Mouse (Mus musculus) left cerebral cortex, adult 2 months (tissue): Measurements from ENCODE around the gene Slc25a39. TPM values are rescaled to one million over a fixed set of nuclear protein-coding genes. Genes with fewer than 3 reads are reported as not detected.

ENCODE experiments used
- DNase-seq, 2 experiments: peaks; one replicate each; pipeline ENCODE4 v3.0.0; 2021 to 2022; ENCODE audit warnings: low spot score in 2 of 2, mixed read lengths in 1 of 2; ENCODE audit errors: extremely low spot score in 1 of 2
- H3K27ac ChIP-seq: fragments of 200-600 bp; 2 replicates; pipeline ENCODE4 v1.8.1; 2022
- H3K4me3 ChIP-seq: fragments of 200-600 bp; 2 replicates; pipeline ENCODE4 v1.8.1; 2022
- CTCF ChIP-seq: fragments of 200-600 bp; IDR thresholded peaks from 2 replicates; pipeline ENCODE4 v1.8.1; 2022; ENCODE audit warnings: antibody characterized with exemption, mild to moderate bottlenecking, moderate library complexity
- intact Hi-C: fragments of 180-260 bp; cut with DNase I; formaldehyde crosslinking; loops from one replicate; pipeline ENCODE4 v1.15.1; 2025
- total RNA-seq, 2 experiments: library from RNA; stranded (reverse); gene quantifications; 2 replicates each; pipeline ENCODE4 v1.2.3; 2021

Slc25a39 gene
- total RNA-seq, 2 experiments from 2014 or later, result 65.7 to 68.6 TPM

DNA sequence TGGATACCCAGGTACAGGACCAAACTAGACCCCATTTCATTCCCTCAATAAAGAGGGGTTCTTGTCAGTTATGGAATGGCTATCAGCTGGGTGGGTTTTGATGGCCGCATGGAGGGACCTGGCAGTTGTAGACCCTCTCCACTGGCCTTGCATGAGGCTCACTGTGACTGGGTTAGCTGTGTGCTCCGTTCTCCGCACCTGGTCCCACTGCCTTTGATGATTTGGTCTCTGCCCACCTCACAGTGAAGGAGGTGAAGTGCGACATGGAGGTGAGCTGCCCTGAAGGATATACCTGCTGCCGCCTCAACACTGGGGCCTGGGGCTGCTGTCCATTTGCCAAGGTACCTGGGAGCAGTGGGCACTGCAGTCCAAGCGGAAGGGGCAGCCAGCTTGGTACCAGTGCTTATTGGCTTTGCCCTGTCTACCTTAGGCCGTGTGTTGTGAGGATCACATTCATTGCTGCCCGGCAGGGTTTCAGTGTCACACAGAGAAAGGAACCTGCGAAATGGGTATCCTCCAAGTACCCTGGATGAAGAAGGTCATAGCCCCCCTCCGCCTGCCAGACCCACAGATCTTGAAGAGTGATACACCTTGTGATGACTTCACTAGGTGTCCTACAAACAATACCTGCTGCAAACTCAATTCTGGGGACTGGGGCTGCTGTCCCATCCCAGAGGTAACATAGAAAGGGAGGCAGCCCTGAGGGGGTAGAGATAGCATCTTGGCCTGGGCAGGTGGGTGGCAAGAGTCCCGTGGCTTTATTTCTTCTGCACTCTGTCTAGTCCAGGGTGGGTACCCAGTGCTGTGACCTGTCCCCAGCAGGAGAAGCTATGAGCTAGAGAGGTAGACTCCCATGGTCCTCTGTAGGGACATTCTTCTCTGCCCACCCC lies 27.3 kb upstream of the Slc25a39 start:
- DNase-seq, result no peak
- H3K4me3 ChIP-seq, result no peak overlapping the region
- no peak overlapping the region for H3K27ac ChIP-seq
- intact Hi-C loops, result loop anchor here (10.0 kb wide), 1 partner anchor 240 kb away; no protein-coding TSS in a partner anchor
- TF ChIP-seq CTCF, result no peak

GRCm38 (mm10) chr11:102434406-102434805 lies 26.7 kb upstream of the Slc25a39 start:
- intact Hi-C loops, result loop anchor here (10.0 kb wide), 1 partner anchor 240 kb away; no protein-coding TSS in a partner anchor
- TF ChIP-seq CTCF, result peak; percentile 92
- Histone ChIP-seq H3K4me3 (no peak overlapping the region), H3K27ac (no peak overlapping the region)
- DNase-seq, result peak; percentile 87 to 91

GRCm38 (mm10) chr11:102433866-102434265 lies 26.1 kb upstream of the Slc25a39 start:
- no peak for TF ChIP-seq CTCF
- intact Hi-C loops, result loop anchor here (10.0 kb wide), 1 partner anchor 239 kb away; no protein-coding TSS in a partner anchor
- H3K4me3 ChIP-seq, result no peak overlapping the region
- H3K27ac ChIP-seq, result no peak overlapping the region
- DNase-seq, result no peak

- peak overlapping the region; percentile 13; the same call in 1 of the 2 replicates for H3K27ac ChIP-seq
- no peak for TF ChIP-seq CTCF
- H3K4me3 ChIP-seq, result no peak overlapping the region
- intact Hi-C loops, result loop anchor here (10.0 kb wide), 1 partner anchor 238 kb away; no protein-coding TSS in a partner anchor
- DNase-seq, result no peak
Observed at GRCm38 (mm10) chr11:102432896-102433295, 25.1 kb upstream of the Slc25a39 start.

GRCm38 (mm10) chr11:102432115-102432843 lies 24.5 kb upstream of the Slc25a39 start:
- no peak for DNase-seq
- intact Hi-C loops, result loop anchor here (10.0 kb wide), 1 partner anchor 237 kb away; no protein-coding TSS in a partner anchor
- Histone ChIP-seq H3K4me3 (no peak overlapping the region), H3K27ac (no peak overlapping the region; the same call in 1 of the 2 replicates)
- no peak for TF ChIP-seq CTCF

DNA sequence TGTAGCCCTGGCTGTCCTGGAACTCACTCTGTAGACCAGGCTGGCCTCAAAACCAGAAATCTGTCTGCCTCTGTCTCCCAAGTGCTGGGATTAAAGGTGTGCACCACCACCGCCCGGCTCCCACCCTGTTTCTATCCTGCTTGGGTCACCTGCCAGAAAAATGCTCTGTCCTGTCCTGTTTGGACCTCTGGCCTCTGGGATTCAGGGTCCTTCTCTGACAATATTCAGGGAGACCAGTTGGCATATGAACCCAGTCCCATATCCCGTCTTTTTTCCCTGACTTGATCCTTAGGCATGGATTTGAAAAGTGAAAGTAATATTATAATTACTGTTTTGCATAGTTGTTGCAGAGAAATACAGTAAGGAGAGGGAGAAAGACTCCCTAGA lies 24.0 kb upstream of the Slc25a39 start:
- no peak for TF ChIP-seq CTCF
- Histone ChIP-seq H3K4me3 (no peak overlapping the region), H3K27ac (no peak overlapping the region)
- intact Hi-C loops, result loop anchor here (2.0 to 10.0 kb wide), 2 partner anchors 21 to 237 kb away; no protein-coding TSS in a partner anchor
- no peak for DNase-seq

- Histone ChIP-seq H3K27ac (peak overlapping the region; percentile 92), H3K4me3 (peak overlapping the region; percentile 67)
- intact Hi-C loops, result loop anchor here (2.0 to 10.0 kb wide), 2 partner anchors 20 to 236 kb away; no protein-coding TSS in a partner anchor
- peak; percentile 79 for TF ChIP-seq CTCF
- peak; percentile 77 to 80 for DNase-seq
Observed at GRCm38 (mm10) chr11:102431018-102431645, 23.4 kb upstream of the Slc25a39 start.

DNA sequence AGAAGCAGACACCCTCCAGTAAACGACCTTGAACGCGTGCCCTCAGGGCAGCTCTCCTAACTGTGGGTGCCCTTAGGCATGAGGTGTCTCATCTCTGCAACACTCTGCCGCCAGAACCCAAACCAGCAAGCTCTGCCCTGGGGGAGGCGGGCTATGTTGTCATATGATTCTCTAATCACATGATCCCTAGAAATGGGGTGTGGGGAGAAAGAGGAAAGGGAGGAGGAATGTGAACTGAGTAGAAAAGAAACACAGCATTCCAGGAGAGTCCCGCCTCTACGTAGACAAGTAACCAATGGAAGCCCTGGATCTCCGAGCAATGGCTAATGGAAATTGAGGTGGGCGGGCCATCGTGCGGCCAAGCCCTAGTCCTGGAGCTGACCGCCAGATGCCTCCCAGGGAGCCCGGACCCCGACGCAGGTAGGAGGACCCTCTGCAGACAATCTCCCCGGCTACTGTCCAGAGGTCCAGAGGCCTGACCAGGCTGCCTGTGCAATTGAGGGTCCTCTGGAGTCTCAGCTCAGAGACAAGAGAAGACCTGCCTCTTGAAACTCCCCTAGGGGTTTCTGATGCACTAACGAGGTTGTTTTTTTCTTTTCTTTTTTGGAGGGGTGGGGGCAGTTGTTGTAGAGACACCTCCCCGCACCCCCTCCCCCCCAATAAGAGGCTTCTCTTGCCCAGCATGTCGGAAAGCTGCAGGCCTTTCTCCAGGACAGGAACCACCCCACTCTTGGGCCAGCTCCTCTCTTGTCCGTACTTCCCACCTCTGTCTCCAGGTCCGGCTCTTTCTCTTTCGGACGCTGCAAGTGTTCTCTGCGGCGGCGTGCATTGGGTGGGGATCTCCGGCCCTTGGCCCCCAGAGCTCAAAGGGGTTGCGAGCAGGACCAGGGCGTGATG lies 22.6 kb upstream of the Slc25a39 start, which contains the start of gene Grn:
Gene Grn (plus strand): TSS at position 195 of the 897 bp plus-strand sequence.
- intact Hi-C loops, result loop anchor here (1.0 to 10.0 kb wide), 4 partner anchors 20 to 236 kb away; no protein-coding TSS in a partner anchor
- peak within 1 kb of the TSS; percentile 67 for H3K4me3 ChIP-seq
- TF ChIP-seq CTCF, result no peak
- peak within 1 kb of the TSS; percentile 92 for H3K27ac ChIP-seq
- peak; percentile 81 to 89 for DNase-seq

DNA sequence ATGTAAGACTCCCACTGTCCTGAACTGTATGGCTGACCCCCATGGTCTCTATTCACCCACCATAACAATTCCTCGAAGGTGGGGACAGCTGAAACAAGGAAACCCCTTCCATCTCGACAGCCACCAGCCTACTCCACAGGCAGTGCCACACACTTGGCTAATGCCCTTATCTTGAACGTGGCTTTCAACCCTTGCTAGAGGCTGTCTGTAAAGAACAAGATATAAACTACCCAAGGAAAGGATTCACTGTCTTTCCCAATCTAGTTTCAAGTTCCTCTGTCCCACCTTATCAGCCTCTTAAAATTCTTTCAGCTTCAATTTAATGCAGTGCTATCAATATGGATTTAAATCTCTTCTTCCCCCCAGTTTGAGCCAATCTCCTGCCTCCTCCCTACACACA lies 21.8 kb upstream of the Slc25a39 start:
- no peak for TF ChIP-seq CTCF
- intact Hi-C loops, result no loop called here
- no peak for DNase-seq
- Histone ChIP-seq H3K4me3 (peak overlapping the region; percentile 67), H3K27ac (no peak overlapping the region; the same call in 1 of the 2 replicates)

DNA sequence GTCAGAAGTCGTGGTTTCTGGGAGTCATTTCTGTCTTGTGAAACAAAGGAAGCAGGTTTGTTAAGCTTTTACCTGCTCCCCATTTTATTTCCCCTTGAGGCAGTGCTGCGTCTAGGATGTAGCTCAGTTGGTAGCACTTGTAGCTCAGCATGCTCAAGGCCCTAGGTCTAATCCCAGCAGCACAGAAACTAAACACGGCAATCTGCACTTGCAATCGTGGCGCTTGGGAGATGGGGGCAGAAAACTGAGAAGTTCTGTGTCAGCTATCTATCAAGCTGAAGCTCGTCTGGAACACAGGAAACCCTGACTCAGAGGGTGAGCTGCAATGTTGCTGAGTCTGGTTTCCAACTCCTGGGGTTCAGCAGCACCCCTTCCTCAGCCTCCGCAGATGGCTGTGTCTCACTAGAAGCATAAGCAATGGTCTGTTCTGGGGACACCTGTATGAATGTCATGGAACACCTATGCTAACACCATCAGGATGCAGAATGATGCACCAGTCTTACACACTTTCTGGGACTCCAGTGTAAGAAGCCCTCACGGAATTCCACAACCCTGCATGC lies 21.3 kb upstream of the Slc25a39 start:
- Histone ChIP-seq H3K4me3 (peak overlapping the region; percentile 67), H3K27ac (no peak overlapping the region)
- no peak for TF ChIP-seq CTCF
- intact Hi-C loops, result no loop called here
- no peak for DNase-seq
